Mouse (Mus musculus): Measurements from ENCODE around the gene Calm1. TPM values are rescaled to one million over a fixed set of nuclear protein-coding genes. Genes with fewer than 3 reads are reported as not detected.

Calm1 gene
- polyA plus RNA-seq, 1 experiment from 2014 or later = 1,690 TPM

GRCm38 (mm10) chr12:100234919-100235318, 35.7 kb downstream of the Calm1 start:
- Histone ChIP-seq H3K4me1 (peaks cover 10% of the 10 kb centered on the region), H3K9ac (no peak overlapping the region), H3K27me3 (no peaks in the 10 kb centered on the region), H3K36me3 (no peaks in the 10 kb centered on the region), H3K27ac (no peak overlapping the region), H3K4me2 (replicated peaks) (no peak overlapping the region), H3K9me3 (replicated peaks) (no peaks in the 10 kb centered on the region), H3K4me3 (no peak overlapping the region)
- ATAC-seq (ENCODE audit: low FRiP score) = peak; percentile 39; the same call in 1 of the 2 replicates
- WGBS = 67% methylated on average over 7 of the region's 7 CpGs

- peaks cover 12% of the 10 kb centered on the region for H3K4me1 ChIP-seq
- no peak for ATAC-seq (ENCODE audit: low FRiP score)
- WGBS = 47% methylated on average over 5 of the region's 5 CpGs
- H3K36me3 ChIP-seq = no peaks in the 10 kb centered on the region
- H3K9ac ChIP-seq = no peak overlapping the region
- no peak overlapping the region for H3K4me3 ChIP-seq
- H3K27ac ChIP-seq = no peak overlapping the region
- no peaks in the 10 kb centered on the region for H3K27me3 ChIP-seq
- H3K4me2 ChIP-seq (replicated peaks) = no peak overlapping the region
- H3K9me3 ChIP-seq (replicated peaks) = no peaks in the 10 kb centered on the region
Observed at GRCm38 (mm10) chr12:100235423-100235822, 36.2 kb downstream of the Calm1 start.

- Histone ChIP-seq H3K27ac (no peak overlapping the region), H3K9ac (no peak overlapping the region), H3K4me2 (replicated peaks) (no peak overlapping the region), H3K4me3 (no peak overlapping the region), H3K4me1 (peaks cover 22% of the 10 kb centered on the region), H3K27me3 (no peaks in the 10 kb centered on the region), H3K9me3 (replicated peaks) (no peaks in the 10 kb centered on the region), H3K36me3 (no peaks in the 10 kb centered on the region)
- WGBS = 61% methylated on average over 7 of the region's 7 CpGs
- ATAC-seq (ENCODE audit: low FRiP score) = no peak
Observed at GRCm38 (mm10) chr12:100239404-100239803, 40.2 kb downstream of the Calm1 start.

DNA sequence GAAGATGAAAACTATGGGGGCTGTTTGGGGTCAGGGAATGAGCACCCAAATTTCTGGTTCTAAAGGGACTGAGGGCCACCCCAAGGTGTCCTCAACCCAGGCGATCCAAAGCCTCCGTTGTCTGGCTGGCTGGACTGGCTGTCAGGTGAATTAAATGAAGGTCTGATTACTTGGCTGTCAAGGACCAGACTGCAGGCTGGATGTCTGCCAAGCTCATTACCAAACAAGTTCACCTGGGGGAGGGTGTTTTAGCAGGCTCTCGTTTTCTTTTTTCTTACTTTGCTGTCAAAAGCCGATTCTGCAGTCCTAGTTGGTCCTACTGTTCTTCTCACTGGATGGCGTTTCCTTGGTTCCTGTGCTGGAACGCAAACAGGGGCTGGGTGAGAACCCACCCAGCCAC, 40.6 kb downstream of the Calm1 start:
- Histone ChIP-seq H3K4me1 (peaks cover 26% of the 10 kb centered on the region), H3K4me2 (replicated peaks) (no peak overlapping the region), H3K9ac (no peak overlapping the region), H3K36me3 (no peaks in the 10 kb centered on the region), H3K27ac (no peak overlapping the region), H3K27me3 (no peaks in the 10 kb centered on the region), H3K4me3 (no peak overlapping the region), H3K9me3 (replicated peaks) (no peaks in the 10 kb centered on the region)
- no peak for ATAC-seq (ENCODE audit: low FRiP score)
- 77% methylated on average over 6 of the region's 6 CpGs for WGBS

- Histone ChIP-seq H3K27ac (peak overlapping the region; percentile 79), H3K4me2 (replicated peaks) (peak overlapping the region; percentile 47), H3K4me3 (peak overlapping the region; percentile 21), H3K9me3 (replicated peaks) (no peaks in the 10 kb centered on the region), H3K36me3 (no peaks in the 10 kb centered on the region), H3K27me3 (no peaks in the 10 kb centered on the region), H3K4me1 (peaks cover 28% of the 10 kb centered on the region), H3K9ac (peak overlapping the region; percentile 58)
- 11% methylated on average over 22 of the region's 22 CpGs for WGBS
- ATAC-seq (ENCODE audit: low FRiP score) = peak; percentile 91
Observed at GRCm38 (mm10) chr12:100241911-100242796, 42.9 kb downstream of the Calm1 start.

DNA sequence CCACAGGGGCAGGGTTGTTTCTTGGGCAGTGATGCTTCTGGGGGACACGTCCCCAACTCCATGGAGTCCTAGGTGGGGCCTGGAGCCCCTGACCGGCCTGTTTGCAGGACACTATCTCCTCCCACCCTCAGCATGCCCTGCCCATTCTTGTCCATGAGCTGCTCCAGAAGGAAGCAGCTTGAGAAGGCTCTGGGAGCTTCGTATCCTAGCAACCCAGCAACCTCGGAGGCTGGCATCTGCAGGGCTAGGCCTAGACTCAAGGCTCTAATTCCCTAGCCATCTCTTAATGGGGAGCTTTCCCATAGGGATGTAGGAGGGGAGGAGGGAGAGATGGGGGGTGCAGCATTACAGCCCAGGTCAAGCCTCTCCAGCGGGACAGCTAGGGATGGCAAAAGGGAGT, 45.3 kb downstream of the Calm1 start:
- 30% methylated on average over 5 of the region's 5 CpGs for WGBS
- ATAC-seq (ENCODE audit: low FRiP score) = peak; percentile 42; the same call in 1 of the 2 replicates
- Histone ChIP-seq H3K36me3 (no peaks in the 10 kb centered on the region), H3K4me2 (replicated peaks) (no peak overlapping the region), H3K27me3 (no peaks in the 10 kb centered on the region), H3K9ac (no peak overlapping the region; the same call in 1 of the 2 replicates), H3K4me3 (no peak overlapping the region), H3K9me3 (replicated peaks) (no peaks in the 10 kb centered on the region), H3K4me1 (peaks cover 22% of the 10 kb centered on the region), H3K27ac (peak overlapping the region; percentile 30; the same call in 1 of the 2 replicates)

GRCm38 (mm10) chr12:100249170-100249569, 49.9 kb downstream of the Calm1 start:
- Histone ChIP-seq H3K27ac (no peak overlapping the region), H3K4me2 (replicated peaks) (no peak overlapping the region), H3K9ac (no peak overlapping the region), H3K36me3 (no peaks in the 10 kb centered on the region), H3K4me1 (peaks cover 8% of the 10 kb centered on the region), H3K9me3 (replicated peaks) (no peaks in the 10 kb centered on the region), H3K4me3 (no peak overlapping the region), H3K27me3 (no peaks in the 10 kb centered on the region)
- ATAC-seq (ENCODE audit: low FRiP score) = no peak
- 90% methylated on average over 7 of the region's 7 CpGs for WGBS

GRCm38 (mm10) chr12:100254471-100254870, 55.2 kb downstream of the Calm1 start:
- 75% methylated on average over 4 of the region's 4 CpGs for WGBS

GRCm38 (mm10) chr12:100255441-100255949, 56.3 kb downstream of the Calm1 start:
- Histone ChIP-seq H3K4me2 (replicated peaks) (no peak overlapping the region), H3K4me3 (no peak overlapping the region), H3K9me3 (replicated peaks) (no peaks in the 10 kb centered on the region), H3K36me3 (no peaks in the 10 kb centered on the region), H3K27ac (no peak overlapping the region), H3K9ac (no peak overlapping the region), H3K4me1 (peaks cover 7% of the 10 kb centered on the region), H3K27me3 (no peaks in the 10 kb centered on the region)
- WGBS = 92% methylated on average over 2 of the region's 2 CpGs
- ATAC-seq (ENCODE audit: low FRiP score) = no peak

More at GRCm38 (mm10) chr12:100254471-100254870, 55.2 kb downstream of the Calm1 start:
- no peak overlapping the region for H3K4me2 ChIP-seq (replicated peaks)
- ATAC-seq (ENCODE audit: low FRiP score) = 0 out of 2 replicates have a peak, but pooled peaks have one; percentile 42
- no peak overlapping the region for H3K4me3 ChIP-seq
- H3K4me1 ChIP-seq = peaks cover 7% of the 10 kb centered on the region
- no peaks in the 10 kb centered on the region for H3K9me3 ChIP-seq (replicated peaks)
- no peaks in the 10 kb centered on the region for H3K27me3 ChIP-seq
- H3K36me3 ChIP-seq = no peaks in the 10 kb centered on the region
- H3K9ac ChIP-seq = no peak overlapping the region
- H3K27ac ChIP-seq = no peak overlapping the region

- 77% methylated on average over 3 of the region's 3 CpGs for WGBS
- peaks cover 7% of the 10 kb centered on the region for H3K4me1 ChIP-seq
- no peak for ATAC-seq (ENCODE audit: low FRiP score)
Observed at GRCm38 (mm10) chr12:100257779-100258178, 58.5 kb downstream of the Calm1 start.

More at GRCm38 (mm10) chr12:100257779-100258178, 58.5 kb downstream of the Calm1 start:
- H3K4me2 ChIP-seq (replicated peaks) = no peak overlapping the region
- H3K9ac ChIP-seq = no peak overlapping the region
- no peaks in the 10 kb centered on the region for H3K36me3 ChIP-seq
- H3K4me3 ChIP-seq = no peak overlapping the region
- H3K9me3 ChIP-seq (replicated peaks) = no peaks in the 10 kb centered on the region
- H3K27me3 ChIP-seq = no peaks in the 10 kb centered on the region
- H3K27ac ChIP-seq = no peak overlapping the region

All from hindbrain, embryonic 12.5 days (tissue).